Mouse (Mus musculus): Measurements from ENCODE around the gene Mob3c. TPM values are rescaled to one million over a fixed set of nuclear protein-coding genes. Genes with fewer than 3 reads are reported as not detected.

Mob3c gene
- polyA plus RNA-seq, 1 experiment from 2014 or later, result 5.6 TPM

GRCm38 (mm10) chr4:115838196-115838595 lies 10.3 kb downstream of the Mob3c start:
- no peak overlapping the region for H3K9ac ChIP-seq
- WGBS, result 72% methylated on average over 4 of the region's 4 CpGs
- no peak overlapping the region for H3K4me3 ChIP-seq
- no peak overlapping the region for H3K27ac ChIP-seq
- peaks cover 9% of the 10 kb centered on the region for H3K4me1 ChIP-seq
- no peak for ATAC-seq (replicated peaks)
- H3K27me3 ChIP-seq (replicated peaks), result no peaks in the 10 kb centered on the region
- H3K9me3 ChIP-seq, result no peaks in the 10 kb centered on the region
- 0 out of 2 replicates have a peak, but pooled peaks cover 3% of the 10 kb centered on the region for H3K36me3 ChIP-seq (replicated peaks)
- H3K4me2 ChIP-seq, result peak overlapping the region; percentile 66

- Histone ChIP-seq H3K4me1 (peaks cover 9% of the 10 kb centered on the region), H3K27ac (no peak within 1 kb of the TSS)
- 2% methylated on average over 51 of the region's 51 CpGs for WGBS
Observed at GRCm38 (mm10) chr4:115838696-115839641, 11.1 kb downstream of the Mob3c start, which contains the start of gene Mknk1. Gene Mknk1 (plus strand): TSS chr4:115839198.

GRCm38 (mm10) chr4:115839956-115840355 lies 12.1 kb downstream of the Mob3c start:
- H3K4me3 ChIP-seq, result peak overlapping the region; percentile 67
- no peak overlapping the region for H3K9ac ChIP-seq
- no peak for ATAC-seq (replicated peaks)
- WGBS, result 60% methylated on average over 4 of the region's 4 CpGs
- peaks cover 9% of the 10 kb centered on the region for H3K4me1 ChIP-seq
- peak overlapping the region; percentile 66; the same call in 1 of the 2 replicates for H3K4me2 ChIP-seq
- no peaks in the 10 kb centered on the region for H3K36me3 ChIP-seq (replicated peaks)
- no peak overlapping the region for H3K27ac ChIP-seq
- no peaks in the 10 kb centered on the region for H3K27me3 ChIP-seq (replicated peaks)
- H3K9me3 ChIP-seq, result no peaks in the 10 kb centered on the region

More at GRCm38 (mm10) chr4:115838696-115839641, 11.1 kb downstream of the Mob3c start, which contains the start of gene Mknk1:
- Histone ChIP-seq H3K4me3 (peak within 1 kb of the TSS; percentile 67), H3K27me3 (replicated peaks) (no peaks in the 10 kb centered on the region), H3K4me2 (peak within 1 kb of the TSS; percentile 66), H3K9me3 (no peaks in the 10 kb centered on the region), H3K9ac (peak within 1 kb of the TSS; percentile 56), H3K36me3 (replicated peaks) (no peaks in the 10 kb centered on the region)
- peak; percentile 97 for ATAC-seq (replicated peaks)

- no peak overlapping the region for H3K4me2 ChIP-seq
- no peaks in the 10 kb centered on the region for H3K36me3 ChIP-seq (replicated peaks)
- no peak overlapping the region for H3K9ac ChIP-seq
- no peak overlapping the region for H3K27ac ChIP-seq
- H3K9me3 ChIP-seq, result no peaks in the 10 kb centered on the region
- ATAC-seq (replicated peaks), result no peak
- WGBS, result 95% methylated on average over 4 of the region's 4 CpGs
- no peak overlapping the region for H3K4me3 ChIP-seq
- H3K27me3 ChIP-seq (replicated peaks), result no peaks in the 10 kb centered on the region
- peaks cover 9% of the 10 kb centered on the region for H3K4me1 ChIP-seq
Observed at GRCm38 (mm10) chr4:115840842-115841241, 12.9 kb downstream of the Mob3c start.

DNA sequence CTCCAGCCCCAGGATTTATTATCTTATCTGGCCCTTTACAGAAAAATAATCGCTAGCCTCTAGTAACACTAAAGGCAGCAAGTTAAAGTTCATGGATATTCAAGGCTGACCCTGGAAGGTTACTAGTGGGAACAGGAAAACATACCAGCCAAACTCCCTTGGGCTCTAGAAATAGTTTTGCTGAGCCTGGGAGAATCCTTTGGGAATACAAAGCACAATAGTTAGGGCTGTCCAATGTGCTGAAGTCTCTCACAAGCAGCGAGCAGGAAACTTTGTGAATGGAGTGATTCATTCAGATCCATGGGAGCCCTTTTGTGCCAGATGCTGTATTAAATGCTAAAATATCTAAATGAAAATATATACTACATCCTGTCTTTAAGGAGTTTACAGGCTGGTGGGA lies 18.8 kb downstream of the Mob3c start:
- no peak overlapping the region for H3K27ac ChIP-seq
- ATAC-seq (replicated peaks), result no peak
- H3K9ac ChIP-seq, result no peak overlapping the region
- H3K27me3 ChIP-seq (replicated peaks), result no peaks in the 10 kb centered on the region
- no peaks in the 10 kb centered on the region for H3K36me3 ChIP-seq (replicated peaks)
- H3K4me1 ChIP-seq, result no peaks in the 10 kb centered on the region
- no peaks in the 10 kb centered on the region for H3K9me3 ChIP-seq
- H3K4me2 ChIP-seq, result no peak overlapping the region
- WGBS, result 54% methylated on average over 2 of the region's 2 CpGs
- no peak overlapping the region for H3K4me3 ChIP-seq

- Histone ChIP-seq H3K9me3 (no peaks in the 10 kb centered on the region), H3K4me3 (no peak overlapping the region), H3K36me3 (replicated peaks) (no peaks in the 10 kb centered on the region), H3K4me2 (no peak overlapping the region), H3K4me1 (no peaks in the 10 kb centered on the region), H3K27ac (no peak overlapping the region), H3K27me3 (replicated peaks) (no peaks in the 10 kb centered on the region), H3K9ac (no peak overlapping the region)
- WGBS, result 64% methylated on average over 5 of the region's 5 CpGs
- no peak for ATAC-seq (replicated peaks)
Observed at GRCm38 (mm10) chr4:115847377-115847776, 19.5 kb downstream of the Mob3c start.

DNA sequence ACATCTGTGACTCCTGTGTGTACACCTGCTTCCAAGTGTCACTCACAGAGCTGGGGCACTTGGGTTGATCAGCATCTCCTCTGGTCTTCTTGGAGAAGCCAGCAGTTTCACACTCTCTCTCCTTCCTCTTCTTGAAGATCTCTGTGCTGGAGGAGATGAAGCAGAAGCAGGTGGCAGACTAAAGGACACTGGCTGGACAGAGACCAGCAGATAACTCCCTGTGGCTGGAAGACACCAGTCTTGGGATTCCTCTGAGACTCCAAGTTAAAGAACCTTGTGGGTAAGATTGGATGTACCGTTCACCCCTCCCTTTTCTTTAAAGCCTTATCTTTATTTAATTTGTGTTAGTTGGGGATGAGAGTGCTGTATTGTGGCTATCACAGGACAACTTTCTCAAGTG lies 20.2 kb downstream of the Mob3c start:
- WGBS, result 94% methylated on average over 1 of the region's 1 CpGs
- ATAC-seq (replicated peaks), result no peak
- Histone ChIP-seq H3K4me1 (no peaks in the 10 kb centered on the region), H3K27ac (no peak overlapping the region), H3K9me3 (no peaks in the 10 kb centered on the region), H3K4me2 (no peak overlapping the region), H3K4me3 (no peak overlapping the region), H3K27me3 (replicated peaks) (no peaks in the 10 kb centered on the region), H3K9ac (no peak overlapping the region), H3K36me3 (replicated peaks) (no peaks in the 10 kb centered on the region)

GRCm38 (mm10) chr4:115848990-115849677 lies 21.2 kb downstream of the Mob3c start:
- no peaks in the 10 kb centered on the region for H3K4me1 ChIP-seq
- WGBS, result 76% methylated on average over 8 of the region's 8 CpGs
- no peak overlapping the region for H3K27ac ChIP-seq
- no peak overlapping the region for H3K4me3 ChIP-seq
- H3K27me3 ChIP-seq (replicated peaks), result no peaks in the 10 kb centered on the region
- no peak overlapping the region for H3K9ac ChIP-seq
- ATAC-seq (replicated peaks), result no peak
- H3K36me3 ChIP-seq (replicated peaks), result no peaks in the 10 kb centered on the region
- no peaks in the 10 kb centered on the region for H3K9me3 ChIP-seq
- H3K4me2 ChIP-seq, result no peak overlapping the region

- WGBS, result 84% methylated on average over 2 of the region's 2 CpGs
- ATAC-seq (replicated peaks), result no peak
Observed at GRCm38 (mm10) chr4:115850111-115850510, 22.2 kb downstream of the Mob3c start.

GRCm38 (mm10) chr4:115850631-115851030 lies 22.7 kb downstream of the Mob3c start:
- H3K27me3 ChIP-seq (replicated peaks), result no peaks in the 10 kb centered on the region

More at GRCm38 (mm10) chr4:115850111-115850510, 22.2 kb downstream of the Mob3c start:
- peaks cover 8% of the 10 kb centered on the region for H3K4me1 ChIP-seq
- H3K9ac ChIP-seq, result no peak overlapping the region
- H3K4me2 ChIP-seq, result no peak overlapping the region
- H3K4me3 ChIP-seq, result no peak overlapping the region
- H3K9me3 ChIP-seq, result no peaks in the 10 kb centered on the region
- H3K36me3 ChIP-seq (replicated peaks), result no peaks in the 10 kb centered on the region
- no peaks in the 10 kb centered on the region for H3K27me3 ChIP-seq (replicated peaks)
- H3K27ac ChIP-seq, result no peak overlapping the region

DNA sequence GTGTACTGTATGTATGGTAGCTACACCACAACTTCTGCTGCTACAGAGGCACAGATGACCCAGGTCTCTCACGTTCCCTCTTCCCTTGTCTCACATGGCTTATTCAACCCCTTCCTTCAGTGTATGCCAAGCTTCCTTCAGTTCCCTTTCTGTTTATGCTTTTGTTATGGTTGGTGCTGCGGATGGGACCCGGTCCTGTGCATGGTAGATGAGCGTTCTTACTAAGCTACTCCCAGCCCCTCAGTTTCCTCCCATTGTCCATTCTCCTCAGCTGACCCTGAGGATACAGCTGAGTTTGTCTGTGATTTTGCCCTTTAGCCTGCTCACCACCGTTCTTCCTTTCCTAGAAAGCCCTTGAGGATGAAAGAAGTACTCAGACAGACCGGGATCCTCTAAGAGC lies 23.7 kb downstream of the Mob3c start:
- no peaks in the 10 kb centered on the region for H3K9me3 ChIP-seq
- WGBS, result 85% methylated on average over 6 of the region's 6 CpGs
- H3K9ac ChIP-seq, result no peak overlapping the region
- H3K4me2 ChIP-seq, result no peak overlapping the region
- no peaks in the 10 kb centered on the region for H3K27me3 ChIP-seq (replicated peaks)
- no peaks in the 10 kb centered on the region for H3K36me3 ChIP-seq (replicated peaks)
- no peak overlapping the region for H3K4me3 ChIP-seq
- ATAC-seq (replicated peaks), result no peak
- H3K4me1 ChIP-seq, result peaks cover 22% of the 10 kb centered on the region
- H3K27ac ChIP-seq, result no peak overlapping the region

More at GRCm38 (mm10) chr4:115850631-115851030, 22.7 kb downstream of the Mob3c start:
- no peaks in the 10 kb centered on the region for H3K36me3 ChIP-seq (replicated peaks)
- H3K4me2 ChIP-seq, result no peak overlapping the region
- H3K4me3 ChIP-seq, result no peak overlapping the region
- no peak for ATAC-seq (replicated peaks)
- H3K27ac ChIP-seq, result no peak overlapping the region
- WGBS, result 61% methylated on average over 2 of the region's 2 CpGs
- H3K9ac ChIP-seq, result no peak overlapping the region
- no peaks in the 10 kb centered on the region for H3K9me3 ChIP-seq
- H3K4me1 ChIP-seq, result peaks cover 13% of the 10 kb centered on the region

DNA sequence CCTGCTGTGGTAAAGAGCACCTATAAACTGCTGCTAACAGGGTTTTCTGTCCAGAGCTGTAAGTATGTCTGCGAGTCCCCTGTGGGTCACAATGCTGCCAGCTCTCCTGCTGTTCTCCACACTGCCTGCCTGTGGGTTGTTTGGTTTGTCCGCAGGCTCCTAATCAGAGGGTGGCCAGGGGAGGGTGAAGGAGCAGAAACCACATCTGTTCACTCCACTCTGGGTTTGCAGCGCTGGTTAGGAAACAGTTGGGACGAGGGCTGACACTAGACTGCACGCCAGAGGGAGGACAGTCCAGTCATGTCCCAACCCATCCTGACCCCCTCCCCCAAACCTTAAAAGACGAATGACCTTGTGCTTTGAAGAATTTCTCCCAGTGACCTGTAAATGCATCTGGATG lies 27.2 kb downstream of the Mob3c start:
- ATAC-seq (replicated peaks), result no peak; the same call in 1 of the 2 replicates
- peak overlapping the region; percentile 45 for H3K27ac ChIP-seq
- no peak overlapping the region for H3K4me2 ChIP-seq
- no peak overlapping the region for H3K9ac ChIP-seq
- H3K4me3 ChIP-seq, result no peak overlapping the region
- H3K9me3 ChIP-seq, result no peaks in the 10 kb centered on the region
- H3K27me3 ChIP-seq (replicated peaks), result no peaks in the 10 kb centered on the region
- H3K4me1 ChIP-seq, result peaks cover 32% of the 10 kb centered on the region
- no peaks in the 10 kb centered on the region for H3K36me3 ChIP-seq (replicated peaks)
- 49% methylated on average over 6 of the region's 6 CpGs for WGBS

Measured in midbrain, embryonic 15.5 days (tissue).